Mouse (Mus musculus) midbrain, embryonic 16.5 days (tissue): ENCODE data around the gene Mark3. TPM values are rescaled to one million over a fixed set of nuclear protein-coding genes. Genes with fewer than 3 reads are reported as not detected.

ENCODE experiments used
- ATAC-seq: fragments of 200-750 bp; cut with Nextera tagmentation; 2 replicates; pipeline ENCODE4 v1.8.0; 2017; ENCODE audit warnings: moderate TSS enrichment
- H3K27ac ChIP-seq: fragments of 300-500 bp; sonication (generic); 2 replicates; pipeline ENCODE4 v1.5.1; 2014; ENCODE audit warnings: mild to moderate bottlenecking, low read length, mixed read lengths
- H3K27me3 ChIP-seq: fragments of 300-500 bp; sonication (generic); 2 replicates; pipeline ENCODE4 v1.6.1; 2014; ENCODE audit warnings: low read depth, low read length, mixed read lengths; ENCODE audit not compliant: control insufficient read depth, insufficient read depth
- H3K36me3 ChIP-seq: fragments of 300-500 bp; sonication (generic); 2 replicates; pipeline ENCODE4 v1.6.1; 2014; ENCODE audit warnings: mild to moderate bottlenecking, low read length, moderate library complexity, mixed read lengths; ENCODE audit not compliant: control insufficient read depth, insufficient read depth
- H3K4me1 ChIP-seq: fragments of 300-500 bp; sonication (generic); 2 replicates; pipeline ENCODE4 v1.6.1; 2014; ENCODE audit warnings: mild to moderate bottlenecking, low read length, mixed read lengths; ENCODE audit not compliant: control insufficient read depth, insufficient read depth
- H3K4me2 ChIP-seq: fragments of 300-500 bp; sonication (generic); 2 replicates; pipeline ENCODE4 v1.6.1; 2014; ENCODE audit warnings: mild to moderate bottlenecking, low read length, mixed read lengths
- H3K4me3 ChIP-seq: fragments of 300-500 bp; sonication (generic); 2 replicates; pipeline ENCODE4 v1.5.1; 2014; ENCODE audit warnings: low read depth, mild to moderate bottlenecking, low read length, moderate library complexity, mixed read lengths
- H3K9ac ChIP-seq: fragments of 300-500 bp; sonication (generic); 2 replicates; pipeline ENCODE4 v1.6.1; 2014; ENCODE audit warnings: low read depth, low read length, mixed read lengths
- H3K9me3 ChIP-seq: fragments of 300-500 bp; sonication (generic); replicated peaks from 2 replicates; pipeline ENCODE4 v1.6.1; 2014; ENCODE audit warnings: mild to moderate bottlenecking, low read length, mixed read lengths; ENCODE audit not compliant: control insufficient read depth, poor library complexity, severe bottlenecking
- WGBS: fragments of 180-500 bp; shearing (Covaris S2); extraction: QIAGEN DNeasy Blood & Tissue Kit; methylation state at CpG from one replicate; pipeline ENCODE4 v1.1.7; 2014; 5-methylcytosine and 5-hydroxymethylcytosine counted together
- polyA plus RNA-seq: library from polyadenylated mRNA; unstranded; fragments of >200 nt; fragmentation: Nextera tagmentation; extraction: Ambion mirVana; gene quantifications from 2 replicates; pipeline ENCODE4 v1.2.1, GENCODE M21; 2015

The Mark3 gene
- polyA plus RNA-seq, 1 experiment from 2014 or later = 45.5 TPM

DNA sequence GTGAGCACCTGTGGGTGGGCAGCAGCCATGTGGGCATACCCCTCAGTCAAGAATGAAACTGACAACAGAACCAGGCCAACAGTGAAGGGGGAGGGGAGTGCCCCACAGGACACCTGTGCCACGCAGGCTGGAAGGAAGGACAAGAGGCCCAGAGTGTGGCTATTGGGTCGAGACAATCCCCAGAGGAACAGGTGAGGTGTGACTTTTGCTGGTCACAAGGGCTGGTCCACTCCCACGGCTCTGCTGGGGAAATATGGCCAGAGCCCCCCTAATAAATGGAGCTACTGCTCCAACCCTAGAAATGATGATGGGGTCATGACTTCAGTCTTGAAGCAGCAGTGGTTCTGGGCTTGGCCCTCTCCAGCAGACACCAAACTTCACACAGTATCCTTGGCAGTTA, 129.0 kb downstream of the Mark3 start:
- WGBS = 83% methylated on average over 3 of the region's 3 CpGs
- Histone ChIP-seq H3K9ac (no peak overlapping the region), H3K4me1 (no peaks in the 10 kb centered on the region), H3K27ac (no peak overlapping the region), H3K4me2 (no peak overlapping the region), H3K36me3 (no peaks in the 10 kb centered on the region), H3K4me3 (no peak overlapping the region), H3K27me3 (no peaks in the 10 kb centered on the region), H3K9me3 (no peaks in the 10 kb centered on the region)
- no peak for ATAC-seq

DNA sequence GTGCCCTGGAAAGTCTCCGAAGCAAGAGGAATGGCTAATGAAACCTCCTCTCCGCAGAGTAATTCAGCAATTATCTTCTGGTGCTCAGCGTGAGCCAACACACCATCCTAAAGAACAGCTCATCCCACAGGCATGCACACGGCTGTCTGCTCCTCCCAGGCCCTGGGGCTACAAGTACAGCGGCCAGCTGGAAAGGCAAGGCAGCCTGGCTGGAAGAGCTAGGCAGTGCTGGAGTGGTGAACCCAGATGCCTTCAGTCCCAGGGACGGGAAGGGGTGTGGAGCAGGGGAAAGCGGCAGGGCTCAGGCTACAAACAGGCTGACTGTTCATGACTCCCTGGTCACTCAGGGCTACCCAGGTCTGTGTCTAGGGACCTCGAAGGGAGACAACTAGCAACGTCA, 130.3 kb downstream of the Mark3 start:
- H3K4me3 ChIP-seq = no peak overlapping the region

DNA sequence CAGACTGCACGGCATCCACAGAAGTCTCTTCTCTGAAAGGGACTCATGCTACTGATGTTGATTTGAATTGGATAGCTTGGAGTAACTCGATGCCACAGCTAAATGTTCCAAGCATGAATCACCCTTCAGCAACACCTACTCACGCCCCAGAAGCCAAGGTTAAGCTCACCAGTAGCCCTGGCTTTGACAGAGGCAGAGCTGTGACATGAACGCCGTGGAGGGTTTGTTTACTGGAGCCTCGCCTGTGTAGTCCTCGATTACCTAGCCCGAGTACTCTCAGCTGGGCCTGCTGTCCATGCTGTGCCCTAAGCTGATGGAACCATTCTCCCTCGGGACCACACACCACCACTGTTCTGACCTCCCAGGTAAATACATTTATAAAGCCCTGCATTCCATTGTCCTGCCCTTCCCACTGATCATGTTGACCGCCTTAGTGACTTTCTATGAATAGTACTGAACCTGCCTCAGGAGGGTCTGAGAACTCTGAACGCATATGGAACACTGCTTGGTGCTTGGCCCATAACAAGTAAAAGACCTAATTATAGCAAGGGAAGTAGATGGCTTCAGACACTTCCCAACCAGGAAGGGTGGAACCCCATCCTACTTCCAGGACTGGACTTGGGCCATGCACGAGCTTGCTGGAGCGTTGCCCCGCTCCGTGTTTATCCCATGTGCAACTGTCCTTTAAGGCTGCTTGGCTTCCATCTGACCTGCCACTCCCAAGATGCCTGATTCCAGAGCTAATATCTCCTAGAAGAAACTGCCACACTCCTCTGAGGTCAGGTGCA, 131.1 kb downstream of the Mark3 start:
- Histone ChIP-seq H3K27me3 (no peaks in the 10 kb centered on the region), H3K4me3 (no peak overlapping the region), H3K9me3 (no peaks in the 10 kb centered on the region), H3K4me1 (no peaks in the 10 kb centered on the region), H3K9ac (no peak overlapping the region), H3K36me3 (peaks cover 12% of the 10 kb centered on the region), H3K4me2 (no peak overlapping the region), H3K27ac (no peak overlapping the region)
- no peak for ATAC-seq
- WGBS = 81% methylated on average over 15 of the region's 15 CpGs

More for the DNA sequence above, 130.3 kb downstream of the Mark3 start:
- H3K36me3 ChIP-seq = peaks cover 6% of the 10 kb centered on the region
- WGBS = 64% methylated on average over 9 of the region's 9 CpGs
- H3K9ac ChIP-seq = no peak overlapping the region
- no peak for ATAC-seq
- H3K4me1 ChIP-seq = no peaks in the 10 kb centered on the region
- H3K4me2 ChIP-seq = no peak overlapping the region
- H3K27ac ChIP-seq = no peak overlapping the region
- H3K9me3 ChIP-seq = no peaks in the 10 kb centered on the region
- no peaks in the 10 kb centered on the region for H3K27me3 ChIP-seq

Other genes starting within 250 kb of the Mark3 start
- 39.9 and 40.2 TPM in 2 replicates for gene Cdc42bpb, start 196.8 kb upstream of the Mark3 start, polyA plus RNA-seq
- 4.9 and 7.0 TPM in 2 replicates for gene Lbhd2, start 167.7 kb upstream of the Mark3 start, polyA plus RNA-seq
- 2.0 and 2.1 TPM in 2 replicates for gene Exoc3l4, start 157.5 kb upstream of the Mark3 start, polyA plus RNA-seq
- gene Tnfaip2, start 132.1 kb upstream of the Mark3 start, polyA plus RNA-seq = 0.31 and 0.79 TPM in 2 replicates
- gene Gm266, start 88.7 kb upstream of the Mark3 start, polyA plus RNA-seq = 1.0 and 3.1 TPM in 2 replicates
- gene Eif5, start 36.5 kb upstream of the Mark3 start, polyA plus RNA-seq = 502 and 561 TPM in 2 replicates
- 1,397 and 1,482 TPM in 2 replicates for gene Ckb, start 97.8 kb downstream of the Mark3 start, polyA plus RNA-seq
- gene Trmt61a, start 103.6 kb downstream of the Mark3 start, polyA plus RNA-seq = 9.8 and 10.4 TPM in 2 replicates
- 70.4 and 71.8 TPM in 2 replicates for gene Bag5, start 138.7 kb downstream of the Mark3 start, polyA plus RNA-seq
- 52.3 and 56.8 TPM in 2 replicates for gene Apopt1, start 138.7 kb downstream of the Mark3 start, polyA plus RNA-seq
- gene Klc1, start 184.3 kb downstream of the Mark3 start, polyA plus RNA-seq = 665 and 671 TPM in 2 replicates
- 2.0 and 2.1 TPM in 2 replicates for gene Xrcc3, start 239.3 kb downstream of the Mark3 start, polyA plus RNA-seq
- 32.1 and 35.1 TPM in 2 replicates for gene Zfyve21, start 239.6 kb downstream of the Mark3 start, polyA plus RNA-seq